Mouse (Mus musculus): ENCODE results near the gene Tmem179b.
"Not testable (repeated sequence)": the region's sequence is repeated elsewhere in the genome, so short reads cannot be mapped to it uniquely, and the experiment has no call there.

Gene Tmem179b

DNA sequence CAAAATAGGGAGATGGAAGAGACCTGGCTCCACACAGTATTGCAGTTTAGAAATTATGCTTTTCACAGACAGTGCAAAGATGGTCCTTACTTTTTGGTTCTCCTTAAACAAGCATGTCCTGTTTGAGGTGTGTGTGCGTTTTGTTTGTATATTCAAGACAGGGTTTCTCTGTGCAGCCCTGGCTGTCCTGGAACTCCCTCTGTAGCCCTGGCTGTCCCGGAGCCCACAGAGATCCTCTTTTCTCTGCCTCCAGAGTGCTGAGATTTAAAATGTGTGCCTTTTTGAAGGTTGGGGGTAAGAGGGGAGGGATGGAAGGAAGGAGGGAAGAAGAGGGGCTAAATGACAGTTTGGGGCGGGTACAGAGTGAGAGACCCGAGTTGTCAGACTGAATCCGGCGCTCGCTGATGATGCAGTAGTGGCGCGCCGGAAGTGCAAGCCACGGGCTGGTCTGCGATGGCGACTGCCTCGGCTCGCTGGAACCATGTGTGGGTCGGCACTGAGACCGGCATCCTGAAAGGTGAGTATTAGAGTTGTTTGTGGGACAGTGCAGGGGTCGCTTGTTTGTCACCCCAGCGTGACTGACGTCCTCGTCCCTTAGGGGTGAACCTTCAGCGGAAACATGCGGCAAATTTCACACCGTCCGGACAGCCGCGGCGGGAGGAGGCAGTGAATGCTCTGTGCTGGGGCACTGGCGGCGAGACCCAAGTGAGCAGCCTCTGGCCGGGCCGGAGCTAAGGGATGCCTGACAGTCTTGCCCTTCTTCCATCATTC, 38.7 kb downstream of the Tmem179b start, which contains the start of gene Wdr74:
Wdr74 (plus strand) TSS at position 439 of the 771 bp plus-strand sequence.
- DNase-seq (ENCODE audit: low spot score in 2 of 2), result peak; percentile 87 to 88

DNA sequence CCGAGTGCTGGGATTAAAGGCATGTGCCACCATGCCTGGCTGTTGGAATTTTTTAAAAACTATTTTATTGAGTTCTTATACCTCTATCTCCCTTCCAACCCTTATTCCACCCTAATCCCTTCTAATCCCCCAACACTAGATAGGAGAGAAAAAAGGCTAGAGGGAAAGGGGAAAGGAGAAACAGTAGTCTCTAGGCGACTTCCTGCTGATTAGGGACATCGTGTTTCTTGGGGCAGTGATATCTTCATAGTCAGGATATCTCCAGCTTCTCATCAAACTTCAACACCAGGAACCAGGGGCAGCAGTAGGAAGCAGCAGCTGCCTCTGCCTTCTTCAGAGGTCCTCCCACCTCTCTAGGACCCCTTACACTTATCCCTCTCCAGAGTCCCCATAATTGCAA, 39.9 kb downstream of the Tmem179b start:
- DNase-seq (ENCODE audit: low spot score in 2 of 2), result no peak

DNA sequence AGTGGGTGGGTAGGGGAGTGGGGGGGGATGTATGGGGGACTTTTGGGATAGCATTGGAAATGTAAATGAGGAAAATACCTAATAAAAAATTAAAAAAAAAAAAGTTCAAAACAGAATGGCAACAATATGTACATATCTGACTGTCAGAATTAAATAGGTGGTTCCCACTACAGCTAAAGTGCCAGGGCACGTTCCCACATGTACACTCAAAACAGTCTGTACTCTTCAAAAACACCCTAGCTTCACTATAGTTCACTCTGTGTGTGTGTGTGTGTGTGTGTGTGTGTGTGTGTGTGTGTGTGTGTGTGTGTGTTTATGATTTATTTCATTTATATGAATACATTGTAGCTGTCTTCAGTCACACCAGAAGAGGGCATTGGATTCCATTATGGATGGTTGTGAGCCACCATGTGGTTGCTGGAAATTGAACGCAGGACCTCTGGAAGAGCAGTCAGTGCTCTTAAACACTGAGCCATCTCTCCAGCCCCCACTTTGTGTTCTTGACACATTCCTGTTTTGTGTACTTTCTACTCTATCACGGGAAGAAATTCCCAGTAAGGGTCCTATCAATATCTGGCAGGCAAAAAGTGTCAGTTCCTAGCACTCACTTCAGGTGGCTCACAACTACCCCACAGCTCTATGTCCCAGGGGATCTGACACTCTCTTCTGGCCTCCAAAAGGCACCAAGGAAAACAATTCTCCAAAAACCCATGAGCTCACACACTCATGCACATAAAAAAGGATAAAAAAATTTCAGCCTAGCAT, 45.8 kb downstream of the Tmem179b start:
- not testable (repeated sequence) for DNase-seq (ENCODE audit: low spot score in 2 of 2)

DNA sequence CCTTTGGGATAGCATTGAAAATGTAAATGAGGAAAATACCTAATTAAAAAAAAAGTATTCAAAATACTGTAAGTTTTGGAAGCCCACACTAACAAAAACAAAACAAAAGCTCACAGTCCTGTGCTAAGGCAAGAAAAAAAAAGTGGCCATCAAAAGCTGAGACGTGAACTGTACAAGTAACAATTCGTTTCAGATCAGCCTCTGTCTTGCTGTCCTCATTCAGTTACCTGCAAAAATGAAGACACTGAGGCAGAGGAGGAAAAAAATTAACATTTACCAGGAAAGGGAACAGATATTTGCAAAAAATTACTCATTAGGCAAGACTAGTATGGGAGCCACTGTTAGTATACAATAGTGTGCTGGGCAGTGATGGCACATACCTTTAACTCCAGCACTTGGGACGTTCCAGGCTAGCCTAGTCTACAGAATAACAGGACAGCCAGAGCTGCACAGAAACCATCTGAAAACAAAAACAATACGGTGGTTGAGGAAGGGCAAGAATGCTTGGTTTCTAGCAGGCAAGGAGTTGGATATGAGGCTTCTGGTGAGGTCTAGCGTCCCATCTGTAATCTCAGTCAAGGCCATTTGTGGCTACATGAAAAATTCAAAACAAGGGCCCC, 46.7 kb downstream of the Tmem179b start:
- DNase-seq (ENCODE audit: low spot score in 2 of 2), result no peak

DNA sequence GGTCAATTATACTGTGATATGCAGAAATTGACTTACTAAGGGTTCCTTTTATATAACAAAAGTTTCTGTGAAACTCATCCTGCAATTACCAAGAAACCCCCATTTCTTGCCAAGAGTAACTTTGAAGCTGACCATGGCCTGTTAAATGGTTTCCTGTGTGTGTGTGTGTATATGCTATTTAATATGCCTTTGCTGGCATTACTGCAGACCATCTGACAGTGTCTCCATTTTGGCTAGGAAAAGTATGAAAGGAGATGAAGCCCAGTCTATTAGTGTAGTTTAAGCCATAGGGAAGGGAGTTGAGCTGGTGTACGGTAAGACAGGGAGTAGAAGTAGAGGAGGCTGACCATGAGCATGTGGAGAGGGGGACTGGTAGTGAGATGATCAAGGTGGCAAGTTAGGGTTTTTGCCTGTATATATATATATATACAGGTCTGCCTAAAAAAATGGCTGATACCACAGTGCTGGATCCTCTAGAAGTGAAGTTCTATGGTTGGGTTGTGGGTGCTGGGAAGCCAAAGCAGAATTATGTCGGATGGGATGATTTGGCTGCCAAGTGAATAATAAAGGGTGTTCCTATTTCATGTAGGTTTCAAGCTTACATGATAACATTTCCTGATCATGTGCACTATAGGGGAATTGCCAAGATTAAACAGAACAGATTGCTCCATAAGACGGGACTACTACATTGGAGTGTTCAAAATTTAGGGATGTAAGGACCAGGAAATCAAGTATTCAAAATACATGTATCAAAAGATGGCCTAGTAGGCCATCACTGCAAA, 47.5 kb downstream of the Tmem179b start:
- no peak for DNase-seq (ENCODE audit: low spot score in 2 of 2)

DNA sequence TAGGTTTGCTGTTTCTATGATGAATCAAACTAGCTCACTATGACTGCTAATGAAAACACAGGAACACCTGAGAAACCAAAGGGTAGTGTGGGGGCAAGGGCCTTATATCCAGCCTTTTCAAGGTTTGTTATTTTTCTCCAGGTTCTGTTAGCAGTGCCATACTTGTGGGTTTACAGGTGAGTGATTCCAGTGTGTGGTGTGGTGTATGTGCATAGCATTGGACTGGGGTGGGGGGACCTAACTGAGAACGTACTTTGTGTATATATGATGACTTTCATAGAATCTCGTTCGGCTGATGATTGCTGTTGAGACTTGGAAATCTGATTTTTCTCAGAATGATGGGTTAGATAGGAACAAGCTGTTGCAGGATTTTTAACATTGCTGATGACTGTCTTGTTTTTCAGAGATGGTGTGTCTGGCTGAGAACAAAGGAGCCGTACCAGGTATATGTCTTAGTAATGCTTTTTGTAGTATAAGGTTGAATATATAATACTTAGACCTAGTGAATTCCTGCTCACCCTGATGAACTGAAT, 49.1 kb downstream of the Tmem179b start:
- no peak for DNase-seq (ENCODE audit: low spot score in 2 of 2)

DNA sequence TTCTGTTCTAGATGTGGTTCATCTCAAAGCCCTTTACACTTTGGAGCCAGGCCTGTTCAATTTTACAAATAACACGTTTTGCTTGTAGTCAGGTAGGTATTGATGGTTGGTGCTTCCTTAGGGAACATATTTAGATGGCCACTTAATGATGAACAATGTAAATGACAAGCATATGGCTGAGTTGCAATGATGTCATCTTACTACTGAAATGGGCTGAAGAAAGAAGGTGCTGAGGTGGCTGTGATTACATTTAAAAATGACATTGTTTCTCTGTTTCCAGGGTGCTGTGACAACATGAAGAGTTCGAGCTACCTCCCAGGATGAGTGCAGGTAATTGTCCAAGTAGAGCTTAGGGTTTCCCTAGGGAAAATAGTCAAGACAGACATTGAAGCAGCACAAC, 49.9 kb downstream of the Tmem179b start:
- DNase-seq (ENCODE audit: low spot score in 2 of 2), result no peak

DNA sequence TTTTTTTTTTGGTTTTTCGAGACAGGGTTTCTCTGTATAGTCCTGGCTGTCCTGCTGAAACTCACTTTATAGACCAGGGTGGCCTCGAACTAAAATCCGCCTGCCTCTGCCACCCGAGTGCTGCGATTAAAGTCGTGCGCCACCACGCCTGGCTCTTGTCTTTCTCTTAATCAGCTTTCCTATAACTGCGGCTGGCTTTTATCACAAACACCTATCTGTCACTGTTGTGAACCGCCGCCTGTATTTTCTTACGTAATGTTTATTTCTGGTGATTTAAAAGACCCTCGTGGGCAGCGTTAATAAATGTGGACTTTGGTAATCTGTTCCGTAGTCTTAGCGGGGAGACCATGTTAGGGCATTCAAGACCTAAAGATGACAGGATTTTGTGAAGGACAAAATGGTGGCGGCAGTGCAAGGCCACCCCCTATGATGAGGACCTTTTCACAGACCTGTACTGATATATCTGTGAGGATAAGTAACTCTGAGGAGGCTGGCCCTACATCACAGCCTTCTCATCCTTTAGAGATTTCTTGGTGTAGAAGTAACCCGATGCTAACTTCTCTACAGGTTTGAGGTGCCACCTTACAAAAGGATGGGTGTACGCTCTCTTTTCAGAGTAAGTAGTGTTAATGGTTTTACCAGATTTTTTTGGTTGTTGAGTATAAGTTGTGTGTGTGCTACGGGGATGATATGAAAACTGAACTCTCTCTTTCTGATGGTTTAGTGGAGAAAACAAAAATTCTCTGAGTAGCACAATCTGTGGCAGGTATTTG, 50.5 kb downstream of the Tmem179b start:
- DNase-seq (ENCODE audit: low spot score in 2 of 2), result no peak

DNA sequence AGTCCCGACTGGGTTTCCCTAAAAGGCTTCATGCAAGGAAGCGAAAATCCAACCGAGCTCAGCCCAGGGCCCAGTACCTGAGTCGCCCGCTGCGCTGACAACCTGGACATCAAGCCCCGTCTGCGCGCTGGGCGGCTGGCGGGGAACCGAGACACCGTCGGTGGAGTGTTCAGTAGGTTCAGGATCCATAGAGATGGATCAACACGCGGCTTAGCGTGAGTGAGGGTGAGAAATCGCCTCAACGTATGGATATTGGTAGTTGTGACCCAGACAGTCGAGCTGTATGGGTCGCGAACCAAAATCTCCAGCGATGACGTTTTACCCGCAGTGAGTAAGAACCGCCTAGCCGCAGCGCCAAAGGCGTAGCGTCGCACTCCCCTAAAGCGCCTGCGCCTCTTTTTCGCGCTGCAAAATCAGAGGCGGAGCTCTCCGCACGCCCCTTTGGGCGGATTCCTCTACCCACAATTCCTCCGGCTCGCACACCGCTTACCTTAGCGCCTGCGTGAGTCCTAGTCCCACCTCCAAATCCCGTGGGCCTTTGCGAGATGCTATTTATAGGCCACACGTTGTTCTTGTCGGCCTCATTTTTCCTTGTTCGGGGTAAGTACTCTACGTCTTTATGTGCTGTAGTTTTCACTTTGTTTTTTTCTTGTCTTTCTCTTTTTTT, 51.2 kb downstream of the Tmem179b start, which contains the start of gene Slc3a2:
Slc3a2 (minus strand) TSS at position 463 of the 667 bp plus-strand sequence.
- peak; percentile 97 to 98 for DNase-seq (ENCODE audit: low spot score in 2 of 2)

DNA sequence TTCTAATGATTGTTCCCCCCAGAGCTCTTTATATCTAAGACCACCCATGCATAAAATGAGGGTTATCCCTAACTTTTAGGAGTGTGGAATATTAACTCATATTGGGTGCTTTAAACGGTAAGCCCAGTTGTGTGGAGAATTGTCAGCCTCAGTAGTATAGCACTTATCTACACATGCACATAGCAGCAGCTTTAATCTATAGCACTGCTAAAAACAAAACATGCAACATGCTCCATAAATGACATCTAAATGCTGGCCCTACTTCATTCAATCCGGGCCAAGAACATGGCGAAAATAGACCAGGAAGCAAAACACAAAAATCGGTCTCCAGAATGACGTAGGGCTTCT, 51.7 kb downstream of the Tmem179b start:
- no peak for DNase-seq (ENCODE audit: low spot score in 2 of 2)
